Mouse (Mus musculus) testis, adult 2 months (tissue): ENCODE measurements at regions not wholly inside any gene's neighbourhood (a gene's known extent, or its start where the extent isn't known, plus 50 kb on each side); places are given as distances from the start of the nearest gene placed in this dataset.

Source experiments
- H3K27ac ChIP-seq: fragments of 200-500 bp; 2 replicates; pipeline ENCODE4 v1.5.1; 2012; ENCODE audit warnings: low read depth, low read length; ENCODE audit not compliant: control insufficient read depth, insufficient read depth
- H3K27me3 ChIP-seq: fragments of 200-500 bp; 2 replicates; pipeline ENCODE4 v1.6.1; 2012; ENCODE audit warnings: mild to moderate bottlenecking, low read length, moderate library complexity; ENCODE audit not compliant: control insufficient read depth, insufficient read depth
- H3K36me3 ChIP-seq: fragments of 200-500 bp; 2 replicates; pipeline ENCODE4 v1.6.1; 2012; ENCODE audit warnings: mild to moderate bottlenecking, low read length; ENCODE audit not compliant: control insufficient read depth, insufficient read depth
- H3K4me1 ChIP-seq: fragments of 200-500 bp; 2 replicates; pipeline ENCODE4 v1.6.1; 2012; ENCODE audit warnings: low read length; ENCODE audit not compliant: control insufficient read depth, insufficient read depth
- H3K4me3 ChIP-seq: fragments of 200-500 bp; 2 replicates; pipeline ENCODE4 v1.5.1; 2012; ENCODE audit warnings: low read depth, mild to moderate bottlenecking, low read length, moderate library complexity, mixed read lengths; ENCODE audit not compliant: control insufficient read depth
- CTCF ChIP-seq: fragments of 200-500 bp; IDR thresholded peaks from 2 replicates; pipeline ENCODE4 v1.5.1; 2012; ENCODE audit warnings: low read depth, mild to moderate bottlenecking, inconsistent platforms, low read length, moderate library complexity; ENCODE audit not compliant: control insufficient read depth, insufficient read depth, insufficient replicate concordance
- POLR2A ChIP-seq: fragments of 200-500 bp; IDR thresholded peaks from 2 replicates; pipeline ENCODE4 v1.6.1; 2012; ENCODE audit warnings: low read depth, mild to moderate bottlenecking, inconsistent platforms, low read length, moderate library complexity; ENCODE audit not compliant: control insufficient read depth

DNA sequence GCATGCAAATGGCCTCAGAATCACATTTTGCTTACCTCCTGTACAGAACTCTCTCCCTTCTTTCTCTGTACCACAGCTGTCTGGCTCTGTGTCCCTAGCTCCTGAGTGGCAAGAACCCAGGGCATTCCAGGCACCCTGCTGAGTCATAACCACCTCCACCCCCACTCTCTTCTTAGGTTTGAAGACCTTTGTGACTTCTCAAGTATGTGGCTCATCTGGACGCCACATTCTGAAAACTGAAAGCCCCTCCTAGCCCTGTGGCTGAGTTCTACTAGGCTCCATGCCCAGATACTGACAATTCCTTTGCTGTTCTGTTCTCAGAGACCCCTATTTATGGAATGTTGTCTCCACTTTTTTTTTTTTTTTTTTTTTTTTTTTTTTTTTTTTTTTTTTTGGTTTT, 136.9 kb upstream of the Klf6 start:
- no peak overlapping the region for H3K4me3 ChIP-seq
- H3K27me3 ChIP-seq: no peaks in the 10 kb centered on the region
- no peak overlapping the region for H3K27ac ChIP-seq
- no peaks in the 10 kb centered on the region for H3K36me3 ChIP-seq
- TF ChIP-seq CTCF: no peak
- TF ChIP-seq POLR2A: no peak
- no peaks in the 10 kb centered on the region for H3K4me1 ChIP-seq

DNA sequence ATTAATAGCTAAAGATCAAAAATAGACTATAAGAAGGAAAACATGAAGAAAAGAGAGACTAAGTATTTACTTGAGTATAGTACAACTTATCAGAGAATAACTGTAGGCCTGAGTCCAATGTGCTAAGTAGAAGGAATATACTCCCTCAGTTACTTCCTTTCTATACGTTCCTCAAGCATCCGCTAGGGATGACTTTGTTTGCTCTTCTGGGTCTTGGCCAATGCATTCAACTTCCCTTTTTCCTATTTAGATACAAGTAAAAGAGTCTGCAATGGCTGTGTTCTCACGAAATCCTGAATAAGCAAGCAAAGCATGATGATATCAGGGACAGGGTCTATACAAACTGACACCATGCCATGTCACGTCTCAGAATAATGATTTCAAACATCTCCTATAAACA, 135.3 kb upstream of the Klf6 start:
- Histone ChIP-seq H3K27ac (no peak overlapping the region), H3K27me3 (no peaks in the 10 kb centered on the region), H3K4me3 (no peak overlapping the region), H3K36me3 (no peaks in the 10 kb centered on the region), H3K4me1 (no peaks in the 10 kb centered on the region)
- TF ChIP-seq POLR2A (no peak), CTCF (no peak)

DNA sequence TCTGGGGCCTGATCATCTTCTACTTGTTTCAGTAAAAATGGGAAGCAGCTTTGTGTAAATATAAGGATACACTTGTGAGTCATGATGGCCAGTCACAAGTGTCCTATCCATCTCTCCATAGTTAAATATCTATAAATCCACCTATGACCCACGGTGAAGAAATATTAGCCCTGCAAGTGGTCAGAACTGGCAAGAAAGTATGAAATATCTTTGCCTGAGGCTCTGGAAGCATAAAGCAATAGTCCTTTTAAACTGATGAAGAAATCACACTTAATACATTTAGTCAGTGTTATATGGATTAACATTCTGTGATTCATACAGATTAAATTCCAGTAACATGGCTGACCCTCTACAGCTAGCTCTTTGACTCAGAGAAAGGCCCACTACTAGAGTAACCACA, 134.8 kb upstream of the Klf6 start:
- no peak overlapping the region for H3K4me3 ChIP-seq
- H3K4me1 ChIP-seq: no peaks in the 10 kb centered on the region
- no peaks in the 10 kb centered on the region for H3K36me3 ChIP-seq
- H3K27ac ChIP-seq: no peak overlapping the region
- TF ChIP-seq CTCF (no peak), POLR2A (no peak)
- no peaks in the 10 kb centered on the region for H3K27me3 ChIP-seq

DNA sequence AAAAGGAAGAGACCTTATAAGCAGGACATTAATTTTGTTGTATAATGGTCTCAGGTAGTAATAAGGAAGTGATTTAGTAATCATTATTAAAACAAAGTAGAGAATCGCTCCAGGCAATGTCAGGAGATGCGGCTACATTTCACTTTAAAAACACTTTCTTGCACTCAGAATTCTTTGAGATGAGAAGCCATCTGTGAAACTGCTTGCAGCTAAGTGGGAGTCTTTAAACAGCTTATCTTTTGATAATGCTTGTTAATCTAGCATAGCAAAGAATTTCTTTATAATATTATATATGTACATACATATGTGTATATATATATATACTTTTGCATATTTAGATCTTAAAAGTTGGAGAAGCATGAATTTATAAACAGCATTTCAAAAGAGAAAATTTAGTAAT, 133.1 kb upstream of the Klf6 start:
- H3K4me1 ChIP-seq: no peaks in the 10 kb centered on the region
- no peak overlapping the region for H3K4me3 ChIP-seq
- H3K36me3 ChIP-seq: no peaks in the 10 kb centered on the region
- TF ChIP-seq POLR2A (no peak), CTCF (no peak)
- no peak overlapping the region for H3K27ac ChIP-seq
- no peaks in the 10 kb centered on the region for H3K27me3 ChIP-seq

DNA sequence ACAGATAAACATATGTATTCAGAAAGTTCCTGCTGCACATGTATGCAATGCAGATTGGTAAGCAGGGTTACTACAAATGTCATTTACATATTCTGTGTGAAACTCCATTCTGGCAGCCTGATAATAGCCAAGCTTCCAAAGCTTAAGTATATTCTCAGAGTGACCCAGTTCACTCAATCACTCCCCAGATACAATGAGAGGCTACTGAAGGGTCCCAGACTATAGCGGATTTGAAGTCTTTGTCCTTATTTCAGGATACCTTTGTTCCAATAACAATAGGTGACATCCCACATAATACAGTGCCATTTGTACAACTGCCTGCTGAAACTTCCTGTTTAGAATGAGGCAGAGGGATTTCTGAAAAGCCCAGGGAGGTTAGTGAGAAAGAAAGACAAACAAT, 132.5 kb upstream of the Klf6 start:
- Histone ChIP-seq H3K4me3 (no peak overlapping the region), H3K36me3 (no peaks in the 10 kb centered on the region), H3K27me3 (no peaks in the 10 kb centered on the region), H3K27ac (no peak overlapping the region), H3K4me1 (no peaks in the 10 kb centered on the region)
- TF ChIP-seq POLR2A (no peak), CTCF (no peak)

DNA sequence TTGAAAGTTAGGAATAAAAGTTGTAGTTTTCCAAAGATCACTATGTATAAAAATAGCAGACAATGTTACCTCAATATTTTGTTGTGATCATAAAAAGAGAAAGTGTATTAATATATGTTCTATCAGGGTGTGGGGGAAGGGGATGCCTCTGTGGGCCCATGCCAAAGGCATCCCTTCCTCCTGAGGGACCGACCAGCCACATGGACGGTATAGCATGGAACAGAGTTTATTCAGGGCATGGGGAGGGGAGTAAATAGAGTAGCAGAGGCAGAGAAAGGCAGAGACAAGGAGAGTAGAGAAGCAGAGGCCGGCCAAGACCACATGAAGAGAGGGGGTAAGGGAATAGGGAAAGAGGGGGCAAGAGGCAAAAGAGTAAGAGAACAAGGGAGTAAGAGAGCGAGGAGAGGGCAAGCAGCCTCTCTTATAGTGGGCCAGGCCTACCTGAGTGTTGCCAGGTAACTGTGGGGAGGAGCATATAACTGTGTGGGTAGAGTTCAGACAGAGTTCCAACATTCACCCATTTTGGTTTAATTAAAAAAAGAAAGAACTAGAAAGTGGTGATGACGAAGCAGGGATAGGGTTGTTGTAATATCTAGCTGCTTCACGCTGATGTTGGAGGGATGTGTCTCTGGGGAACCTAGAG, 131.7 kb upstream of the Klf6 start:
- Histone ChIP-seq H3K4me3 (no peak overlapping the region), H3K27ac (no peak overlapping the region), H3K27me3 (no peaks in the 10 kb centered on the region), H3K36me3 (no peaks in the 10 kb centered on the region), H3K4me1 (no peaks in the 10 kb centered on the region)
- TF ChIP-seq POLR2A: no peak
- TF ChIP-seq CTCF: no peak

DNA sequence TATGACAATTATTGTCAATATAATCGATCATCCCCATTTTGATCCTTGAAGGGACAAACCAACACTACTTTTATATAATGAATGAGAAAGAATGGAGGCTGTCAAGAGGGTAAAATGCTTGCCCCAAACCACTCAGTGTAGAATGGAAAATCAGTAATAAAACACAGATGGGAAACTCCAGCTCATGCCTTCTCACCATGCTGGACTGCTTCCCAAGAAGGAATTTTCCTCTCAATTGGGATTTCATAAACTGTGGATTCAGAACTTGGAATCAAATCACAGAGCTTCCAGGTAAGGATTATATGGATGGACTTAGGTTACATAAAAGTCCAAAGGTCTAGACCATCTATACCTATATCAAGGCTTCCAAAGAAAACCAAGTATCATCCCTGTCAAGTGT, 129.1 kb upstream of the Klf6 start:
- Histone ChIP-seq H3K36me3 (no peaks in the 10 kb centered on the region), H3K4me1 (no peaks in the 10 kb centered on the region), H3K4me3 (no peak overlapping the region), H3K27ac (no peak overlapping the region), H3K27me3 (no peaks in the 10 kb centered on the region)
- no peak for TF ChIP-seq POLR2A
- TF ChIP-seq CTCF: no peak
